Mouse (Mus musculus): ENCODE data around the gene Kif12.

DNA sequence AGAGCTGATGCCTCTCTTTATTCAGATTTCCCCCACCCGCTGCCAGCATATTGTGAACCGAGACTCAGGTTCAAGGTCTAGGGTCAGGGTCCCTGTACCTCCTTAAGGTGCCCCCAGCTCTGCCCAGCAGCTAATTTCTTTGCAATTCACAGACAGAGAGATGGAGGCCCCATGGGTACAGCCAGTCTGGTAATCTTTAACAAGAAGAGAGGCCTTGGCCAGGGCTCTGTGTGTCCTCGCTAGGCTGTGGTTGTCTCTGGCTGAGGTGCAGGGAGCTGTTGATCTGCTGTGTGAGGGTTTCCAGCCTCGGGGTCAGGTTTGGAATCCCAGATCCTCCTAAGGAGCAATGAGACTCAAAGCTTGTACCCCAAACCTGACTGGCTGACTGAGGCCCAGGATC is 6.3 kb downstream of the Kif12 start:
- TF ChIP-seq POLR2A (IDR thresholded peaks at IDR 0.05; ENCODE audit: borderline replicate concordance, extremely low read depth, insufficient read depth, insufficient read length, poor library complexity, severe bottlenecking) (no peak), CTCF (IDR thresholded peaks at IDR 0.05; ENCODE audit: borderline replicate concordance, extremely low read depth, insufficient read depth, insufficient read length) (no peak)
